Mouse (Mus musculus): ENCODE data around the gene BC049715. TPM values are rescaled to one million over a fixed set of nuclear protein-coding genes. Genes with fewer than 3 reads are reported as not detected.
"Not testable (repeated sequence)": the region's sequence is repeated elsewhere in the genome, so short reads cannot be mapped to it uniquely, and the experiment has no call there.

BC049715 gene
- polyA plus RNA-seq, 1 experiment: 0.56 TPM

GRCm38 (mm10) chr6:136868921-136869320 lies 41.5 kb downstream of the BC049715 start:
- Histone ChIP-seq H3K27me3 (ENCODE audit: control insufficient read depth, insufficient read depth, low read length) (no peaks in the 10 kb centered on the region), H3K4me3 (ENCODE audit: low read depth, low read length) (no peak overlapping the region), H3K27ac (ENCODE audit: insufficient read depth, low read depth, low read length) (no peak overlapping the region), H3K36me3 (ENCODE audit: control insufficient read depth, insufficient read depth, low read length) (no peaks in the 10 kb centered on the region), H3K4me1 (ENCODE audit: control insufficient read depth, insufficient read depth, insufficient read length, low read length) (no peaks in the 10 kb centered on the region)
- TF ChIP-seq POLR2A (IDR thresholded peaks at IDR 0.05; ENCODE audit: low read depth, low read length): no peak
- no peak for TF ChIP-seq CTCF (IDR thresholded peaks at IDR 0.05; ENCODE audit: extremely low read depth, insufficient read length, insufficient replicate concordance, low read depth, low read length)
- 47% methylated on average over 5 of the region's 5 CpGs for WGBS

GRCm38 (mm10) chr6:136874599-136874998 lies 47.2 kb downstream of the BC049715 start:
- peak overlapping the region; percentile 26; the same call in 1 of the 2 replicates for H3K4me3 ChIP-seq (ENCODE audit: low read depth, low read length)
- peak overlapping the region; percentile 35; the same call in 1 of the 2 replicates for H3K27ac ChIP-seq (ENCODE audit: insufficient read depth, low read depth, low read length)
- WGBS: 56% methylated on average over 8 of the region's 8 CpGs
- no peaks in the 10 kb centered on the region; the same call in 1 of the 2 replicates for H3K27me3 ChIP-seq (ENCODE audit: control insufficient read depth, insufficient read depth, low read length)
- H3K4me1 ChIP-seq (ENCODE audit: control insufficient read depth, insufficient read depth, insufficient read length, low read length): no peaks in the 10 kb centered on the region
- H3K36me3 ChIP-seq (ENCODE audit: control insufficient read depth, insufficient read depth, low read length): no peaks in the 10 kb centered on the region
- TF ChIP-seq POLR2A (IDR thresholded peaks at IDR 0.05; ENCODE audit: low read depth, low read length) (no peak), CTCF (IDR thresholded peaks at IDR 0.05; ENCODE audit: extremely low read depth, insufficient read length, insufficient replicate concordance, low read depth, low read length) (no peak)

DNA sequence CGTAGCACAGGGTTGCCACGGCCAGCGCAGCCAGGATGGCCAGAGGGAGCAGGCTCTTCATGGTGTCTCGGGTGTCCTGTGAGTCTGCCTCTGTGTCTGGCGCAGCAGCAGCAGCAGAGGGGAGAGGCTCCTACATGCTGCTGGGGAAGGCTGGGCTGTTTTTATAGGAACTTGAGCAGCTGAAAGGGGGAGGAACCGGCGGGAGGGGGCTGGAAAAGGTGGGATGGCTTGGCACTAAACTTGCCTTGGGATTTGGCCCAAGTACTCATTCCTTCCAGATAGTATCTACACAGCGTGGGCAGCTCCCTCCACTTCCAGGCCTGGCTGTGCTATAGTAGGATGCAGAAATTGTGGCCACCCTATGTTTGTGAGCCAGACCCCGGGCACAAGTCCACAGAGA lies 48.2 kb downstream of the BC049715 start, which contains the start of gene Mgp:
Gene Mgp, minus strand, starts transcription at position 154 of the 400 bp plus-strand sequence.
- Histone ChIP-seq H3K36me3 (ENCODE audit: control insufficient read depth, insufficient read depth, low read length) (no peaks in the 10 kb centered on the region), H3K4me1 (ENCODE audit: control insufficient read depth, insufficient read depth, insufficient read length, low read length) (no peaks in the 10 kb centered on the region), H3K27ac (ENCODE audit: insufficient read depth, low read depth, low read length) (0 out of 2 replicates have a peak within 1 kb of the TSS, but pooled peaks have one; percentile 35), H3K27me3 (ENCODE audit: control insufficient read depth, insufficient read depth, low read length) (no peaks in the 10 kb centered on the region; the same call in 1 of the 2 replicates), H3K4me3 (ENCODE audit: low read depth, low read length) (peak within 1 kb of the TSS; percentile 35; the same call in 1 of the 2 replicates)
- TF ChIP-seq POLR2A (IDR thresholded peaks at IDR 0.05; ENCODE audit: low read depth, low read length) (no peak), CTCF (IDR thresholded peaks at IDR 0.05; ENCODE audit: extremely low read depth, insufficient read length, insufficient replicate concordance, low read depth, low read length) (no peak)
- 57% methylated on average over 9 of the region's 9 CpGs for WGBS

DNA sequence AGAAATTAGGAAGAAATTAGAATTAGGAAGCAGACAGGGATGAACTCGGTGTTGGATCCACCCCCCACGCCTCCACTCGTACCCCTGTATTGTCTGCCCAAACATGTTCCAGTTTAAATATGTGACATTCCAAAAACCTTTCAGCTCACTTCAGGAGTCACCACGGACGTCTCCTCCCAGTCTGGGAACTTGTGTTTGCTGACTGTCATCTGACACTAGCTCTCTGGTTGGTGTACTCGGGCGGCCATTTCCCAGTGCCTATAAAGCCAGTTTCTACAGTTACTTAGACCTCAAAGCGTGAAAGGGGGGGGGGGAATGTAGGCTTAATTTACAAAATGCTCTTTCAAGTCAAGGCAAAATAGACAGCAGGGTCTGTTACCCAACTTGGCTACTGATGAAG lies 54.3 kb downstream of the BC049715 start:
- H3K27ac ChIP-seq (ENCODE audit: insufficient read depth, low read depth, low read length): no peak overlapping the region
- TF ChIP-seq CTCF (IDR thresholded peaks at IDR 0.05; ENCODE audit: extremely low read depth, insufficient read length, insufficient replicate concordance, low read depth, low read length) (no peak), POLR2A (IDR thresholded peaks at IDR 0.05; ENCODE audit: low read depth, low read length) (no peak)
- 58% methylated on average over 8 of the region's 8 CpGs for WGBS
- no peak overlapping the region for H3K4me3 ChIP-seq (ENCODE audit: low read depth, low read length)
- H3K27me3 ChIP-seq (ENCODE audit: control insufficient read depth, insufficient read depth, low read length): no peaks in the 10 kb centered on the region
- H3K4me1 ChIP-seq (ENCODE audit: control insufficient read depth, insufficient read depth, insufficient read length, low read length): no peaks in the 10 kb centered on the region
- H3K36me3 ChIP-seq (ENCODE audit: control insufficient read depth, insufficient read depth, low read length): no peaks in the 10 kb centered on the region

DNA sequence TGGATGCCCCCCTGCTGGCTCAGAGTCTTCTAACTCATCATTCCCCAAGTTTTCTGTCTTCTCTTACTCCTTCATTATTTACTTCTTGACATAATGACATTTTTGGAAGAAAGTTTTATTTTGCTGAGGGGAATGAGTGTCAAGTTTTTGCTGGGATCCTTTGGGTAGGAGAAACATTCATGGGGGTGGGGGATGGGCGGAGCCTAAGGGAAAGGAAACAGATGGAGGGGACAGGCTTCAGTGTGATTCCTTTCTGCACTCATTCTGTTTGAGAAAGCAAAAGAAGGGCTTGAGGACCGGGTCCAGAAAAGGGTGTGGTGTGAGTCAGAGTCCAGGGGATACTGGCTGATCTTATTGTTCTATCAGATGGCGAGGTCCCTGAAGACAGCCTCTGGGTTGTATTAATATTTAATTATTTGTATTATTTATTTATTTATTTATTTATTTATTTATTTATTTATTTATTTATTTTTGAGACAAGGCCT lies 56.0 kb downstream of the BC049715 start:
- Histone ChIP-seq H3K4me1 (ENCODE audit: control insufficient read depth, insufficient read depth, insufficient read length, low read length) (no peaks in the 10 kb centered on the region), H3K27ac (ENCODE audit: insufficient read depth, low read depth, low read length) (no peak overlapping the region), H3K4me3 (ENCODE audit: low read depth, low read length) (no peak overlapping the region), H3K36me3 (ENCODE audit: control insufficient read depth, insufficient read depth, low read length) (no peaks in the 10 kb centered on the region), H3K27me3 (ENCODE audit: control insufficient read depth, insufficient read depth, low read length) (no peaks in the 10 kb centered on the region)
- TF ChIP-seq CTCF (IDR thresholded peaks at IDR 0.05; ENCODE audit: extremely low read depth, insufficient read length, insufficient replicate concordance, low read depth, low read length): no peak
- WGBS: 51% methylated on average over 3 of the region's 3 CpGs

DNA sequence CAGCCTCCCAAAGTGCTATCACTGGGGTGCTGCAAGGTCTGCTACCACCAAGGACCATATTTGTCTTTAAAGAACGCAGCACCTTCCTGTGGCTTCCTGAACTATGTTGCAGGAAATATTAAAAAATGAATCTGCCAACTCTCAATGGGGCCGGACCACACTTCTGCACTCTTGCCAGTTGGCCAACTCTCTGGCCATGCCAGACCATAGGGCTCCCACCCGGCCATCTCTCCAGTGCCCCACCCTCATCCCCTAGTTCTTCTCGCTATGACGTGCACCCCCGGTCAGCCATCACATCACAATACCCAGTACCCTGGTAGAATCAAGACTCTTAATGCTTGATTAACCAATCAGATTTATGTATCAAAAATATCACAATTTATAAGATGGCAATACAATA lies 56.5 kb downstream of the BC049715 start:
- no peaks in the 10 kb centered on the region for H3K36me3 ChIP-seq (ENCODE audit: control insufficient read depth, insufficient read depth, low read length)
- no peak for TF ChIP-seq POLR2A (IDR thresholded peaks at IDR 0.05; ENCODE audit: low read depth, low read length)
- TF ChIP-seq CTCF (IDR thresholded peaks at IDR 0.05; ENCODE audit: extremely low read depth, insufficient read length, insufficient replicate concordance, low read depth, low read length): no peak
- no peak overlapping the region for H3K4me3 ChIP-seq (ENCODE audit: low read depth, low read length)
- no peaks in the 10 kb centered on the region for H3K4me1 ChIP-seq (ENCODE audit: control insufficient read depth, insufficient read depth, insufficient read length, low read length)
- no peak overlapping the region for H3K27ac ChIP-seq (ENCODE audit: insufficient read depth, low read depth, low read length)
- H3K27me3 ChIP-seq (ENCODE audit: control insufficient read depth, insufficient read depth, low read length): no peaks in the 10 kb centered on the region
- WGBS: 89% methylated on average over 6 of the region's 6 CpGs

GRCm38 (mm10) chr6:136884766-136885165 lies 57.3 kb downstream of the BC049715 start:
- H3K27me3 ChIP-seq (ENCODE audit: control insufficient read depth, insufficient read depth, low read length); H3K27ac ChIP-seq (ENCODE audit: insufficient read depth, low read depth, low read length); H3K4me1 ChIP-seq (ENCODE audit: control insufficient read depth, insufficient read depth, insufficient read length, low read length); H3K36me3 ChIP-seq (ENCODE audit: control insufficient read depth, insufficient read depth, low read length); H3K4me3 ChIP-seq (ENCODE audit: low read depth, low read length): not testable (repeated sequence)
- 29% methylated on average over 1 of the region's 1 CpGs for WGBS

DNA sequence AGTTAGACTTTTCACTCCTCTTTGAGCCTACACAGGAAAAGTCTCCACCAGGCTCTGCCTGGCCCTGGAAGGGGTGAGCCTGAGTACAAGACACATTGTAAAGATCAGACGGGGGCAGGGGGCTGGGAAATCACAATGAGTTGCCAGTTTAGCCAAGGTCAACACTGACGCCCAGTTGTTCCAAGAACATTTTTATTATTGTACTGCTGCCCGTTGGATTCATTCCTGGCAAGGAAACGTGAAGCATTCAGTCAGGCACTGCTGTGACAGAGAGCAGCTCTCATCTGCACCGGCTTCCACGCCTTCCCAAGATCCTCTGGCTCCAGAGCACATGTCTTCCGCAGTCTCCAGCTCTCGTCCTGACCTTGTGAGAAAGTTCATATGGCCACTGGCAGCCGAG lies 60.4 kb downstream of the BC049715 start:
- Histone ChIP-seq H3K27ac (ENCODE audit: insufficient read depth, low read depth, low read length) (peak overlapping the region; percentile 13), H3K36me3 (ENCODE audit: control insufficient read depth, insufficient read depth, low read length) (no peaks in the 10 kb centered on the region), H3K4me1 (ENCODE audit: control insufficient read depth, insufficient read depth, insufficient read length, low read length) (no peaks in the 10 kb centered on the region), H3K4me3 (ENCODE audit: low read depth, low read length) (no peak overlapping the region), H3K27me3 (ENCODE audit: control insufficient read depth, insufficient read depth, low read length) (no peaks in the 10 kb centered on the region)
- WGBS: 49% methylated on average over 9 of the region's 9 CpGs
- no peak for TF ChIP-seq POLR2A (IDR thresholded peaks at IDR 0.05; ENCODE audit: low read depth, low read length)
- TF ChIP-seq CTCF (IDR thresholded peaks at IDR 0.05; ENCODE audit: extremely low read depth, insufficient read length, insufficient replicate concordance, low read depth, low read length): no peak
